Mouse (Mus musculus) megakaryocyte-erythroid progenitor cell, adult 5-6 weeks (primary cell): ENCODE results near the gene Dhx58. TPM values are rescaled to one million over a fixed set of nuclear protein-coding genes. Genes with fewer than 3 reads are reported as not detected.

Experiments used
- ATAC-seq: replicated peaks from 2 replicates; pipeline ENCODE4 v1.8.0; 2016; ENCODE audit warnings: mild to moderate bottlenecking, inconsistent platforms; ENCODE audit not compliant: severe bottlenecking, poor library complexity, low FRiP score, low TSS enrichment
- total RNA-seq, 2 experiments: library from RNA; stranded (forward) in 1 of 2; stranded (reverse) in 1 of 2; fragments of 200-1000, 215-1000 nt in 1 of 2; fragments of >200 nt in 1 of 2; fragmentation: Nextera tagmentation in 1 of 2; gene quantifications; 2 replicates each; pipeline ENCODE4 v1.2.3; 2014 to 2017

Dhx58 gene
- total RNA-seq, 2 experiments from 2014 or later, result 12.9 to 14.2 TPM

- ATAC-seq, result no peak
Observed at GRCm38 (mm10) chr11:100705095-100705747, 1.1 kb upstream of the Dhx58 start.

- 0 out of 2 replicates have a peak, but pooled peaks have one; percentile 8 for ATAC-seq
Observed at GRCm38 (mm10) chr11:100703366-100703765, 705 bp downstream of the Dhx58 start.

- peak; percentile 22 for ATAC-seq
Observed at GRCm38 (mm10) chr11:100702906-100703305, 1.2 kb downstream of the Dhx58 start.

GRCm38 (mm10) chr11:100702081-100702851 lies 1.8 kb downstream of the Dhx58 start:
- ATAC-seq, result 0 out of 2 replicates have a peak, but pooled peaks have one; percentile 39

GRCm38 (mm10) chr11:100701301-100701700 lies 2.8 kb downstream of the Dhx58 start:
- ATAC-seq, result no peak

- ATAC-seq, result no peak
Observed at GRCm38 (mm10) chr11:100700710-100701109, 3.4 kb downstream of the Dhx58 start.

GRCm38 (mm10) chr11:100697921-100698320 lies 6.2 kb downstream of the Dhx58 start:
- ATAC-seq, result no peak

GRCm38 (mm10) chr11:100694926-100695325 lies 9.1 kb downstream of the Dhx58 start:
- peak; percentile 46; the same call in 1 of the 2 replicates for ATAC-seq

- ATAC-seq, result no peak
Observed at GRCm38 (mm10) chr11:100693154-100693553, 10.9 kb downstream of the Dhx58 start.

- peak; percentile 38; the same call in 1 of the 2 replicates for ATAC-seq
Observed at GRCm38 (mm10) chr11:100692164-100692616, 11.9 kb downstream of the Dhx58 start, which contains the start of gene Zfp385c. Gene Zfp385c (minus strand): TSS chr11:100692455.

- ATAC-seq, result no peak
Observed at GRCm38 (mm10) chr11:100690389-100690788, 13.7 kb downstream of the Dhx58 start.

GRCm38 (mm10) chr11:100688443-100688842 lies 15.6 kb downstream of the Dhx58 start:
- no peak for ATAC-seq

- no peak for ATAC-seq
Observed at GRCm38 (mm10) chr11:100687265-100687664, 16.8 kb downstream of the Dhx58 start.

- ATAC-seq, result no peak
Observed at GRCm38 (mm10) chr11:100685371-100685770, 18.7 kb downstream of the Dhx58 start.

- ATAC-seq, result no peak
Observed at GRCm38 (mm10) chr11:100684084-100684483, 20.0 kb downstream of the Dhx58 start.

- no peak for ATAC-seq
Observed at GRCm38 (mm10) chr11:100682526-100682925, 21.5 kb downstream of the Dhx58 start.

- ATAC-seq, result no peak
Observed at GRCm38 (mm10) chr11:100681826-100682225, 22.2 kb downstream of the Dhx58 start.

- no peak for ATAC-seq
Observed at GRCm38 (mm10) chr11:100677810-100678209, 26.3 kb downstream of the Dhx58 start.

GRCm38 (mm10) chr11:100673169-100673568 lies 30.9 kb downstream of the Dhx58 start:
- ATAC-seq, result no peak

- ATAC-seq, result no peak
Observed at GRCm38 (mm10) chr11:100671956-100672355, 32.1 kb downstream of the Dhx58 start.

GRCm38 (mm10) chr11:100671049-100671448 lies 33.0 kb downstream of the Dhx58 start:
- ATAC-seq, result no peak
